Mouse (Mus musculus) embryonic stem cell, embryonic (primary cell): ENCODE results near the gene Tuba1b.

Experiments used
- CTCF ChIA-PET, 4 experiments: fragments of 300-600 bp in 2 of 4; fragments of 350-600 bp in 2 of 4; sonication (Branson Sonifier 250); formaldehyde crosslinking; loops; one replicate each; lab custom pipeline; 2022; ENCODE audit warnings: inconsistent platforms in 2 of 4; lab: Charles Lee
- POLR2A ChIA-PET, 4 experiments: fragments of 300-600 bp in 2 of 4; fragments of 350-600 bp in 2 of 4; sonication (Branson Sonifier 250); formaldehyde crosslinking; loops; one replicate each; lab custom pipeline; 2022; ENCODE audit warnings: antibody characterized with exemption in 4 of 4, inconsistent platforms in 1 of 4; lab: Charles Lee

Gene Tuba1b

GRCm38 (mm10) chr15:98921510-98921909 is 12.9 kb downstream of the Tuba1b start:
- POLR2A ChIA-PET = interaction anchor here in 2 of 4 experiments (0.7 to 16.3 kb wide), 11 partner anchors 9 to 103 kb away, joined by 3 to 120 read pairs (median 4); partner anchors contain the start of genes Tuba1b (in 2 of the 2), Gm49450 (in 1 of the 2) and Tuba1a (in 1 of the 2)

GRCm38 (mm10) chr15:98918499-98918895 is 15.9 kb downstream of the Tuba1b start:
- ChIA-PET CTCF (interaction anchor here in 2 of 4 experiments (0.8 to 1.4 kb wide), 8 partner anchors 11 to 126 kb away, joined by 3 to 5 read pairs (median 4); partner anchors contain the start of gene Prkag1 (in 1 of the 2)), POLR2A (interaction anchor here in 3 of 4 experiments (0.6 to 16.3 kb wide), 30 partner anchors 8 to 112 kb away, joined by 3 to 120 read pairs (median 6); partner anchors contain the start of genes Tuba1b (in 3 of the 3), Gm49450 (in 2 of the 3), Tuba1a (in 2 of the 3) and Dhh (in 1 of the 3))

More at GRCm38 (mm10) chr15:98921510-98921909, 12.9 kb downstream of the Tuba1b start:
- CTCF ChIA-PET = interaction anchor here in 2 of 4 experiments (1.2 to 1.3 kb wide), 2 partner anchors 17 to 103 kb away, joined by 3 read pairs; no protein-coding TSS in a partner anchor

GRCm38 (mm10) chr15:98917538-98918498 is 16.5 kb downstream of the Tuba1b start, which contains the start of gene Lmbr1l:
TSS of gene Lmbr1l (minus strand) at chr15:98918231.
- CTCF ChIA-PET = interaction anchor here in 2 of 4 experiments (0.6 to 1.4 kb wide), 9 partner anchors 11 to 125 kb away, joined by 3 to 6 read pairs (median 4); partner anchors contain the start of gene Prkag1 (in 1 of the 2)
- POLR2A ChIA-PET = interaction anchor here in 3 of 4 experiments (0.6 to 16.3 kb wide), 39 partner anchors 9 to 242 kb away, joined by 3 to 120 read pairs (median 4); partner anchors contain the start of genes Tuba1b (in 3 of the 3), Dhh (in 2 of the 3), Gm49450 (in 2 of the 3) and Tuba1a (in 2 of the 3)

GRCm38 (mm10) chr15:98917091-98917490 is 17.3 kb downstream of the Tuba1b start:
- CTCF ChIA-PET = interaction anchor here in 1 of 4 experiments (0.6 to 1.4 kb wide), 2 partner anchors 33 to 76 kb away, joined by 3 to 6 read pairs; no protein-coding TSS in a partner anchor
- POLR2A ChIA-PET = interaction anchor here in 3 of 4 experiments (0.6 to 16.3 kb wide), 24 partner anchors 9 to 242 kb away, joined by 3 to 120 read pairs (median 6); partner anchors contain the start of genes Tuba1b (in 3 of the 3), Dhh (in 2 of the 3), Gm49450 (in 1 of the 3) and Tuba1a (in 1 of the 3)

GRCm38 (mm10) chr15:98916016-98916415 is 18.3 kb downstream of the Tuba1b start:
- ChIA-PET POLR2A (interaction anchor here in 3 of 4 experiments (0.8 to 16.3 kb wide), 20 partner anchors 10 to 114 kb away, joined by 3 to 120 read pairs (median 5); partner anchors contain the start of genes Tuba1b (in 3 of the 3), Gm49450 (in 2 of the 3), Tuba1a (in 2 of the 3) and Dhh (in 1 of the 3)), CTCF (interaction anchor here in 3 of 4 experiments (0.9 to 2.5 kb wide), 5 partner anchors 11 to 15 kb away, joined by 3 to 15 read pairs (median 4); no protein-coding TSS in a partner anchor)

GRCm38 (mm10) chr15:98914903-98915302 is 19.5 kb downstream of the Tuba1b start:
- CTCF ChIA-PET = interaction anchor here in 3 of 4 experiments (0.7 to 2.5 kb wide), 8 partner anchors 10 to 110 kb away, joined by 3 to 15 read pairs (median 3); no protein-coding TSS in a partner anchor
- POLR2A ChIA-PET = interaction anchor here in 3 of 4 experiments (0.5 to 16.3 kb wide), 25 partner anchors 9 to 115 kb away, joined by 3 to 120 read pairs (median 4); partner anchors contain the start of genes Tuba1b (in 3 of the 3), Gm49450 (in 2 of the 3), Tuba1a (in 2 of the 3) and Tuba1c (in 2 of the 3)

GRCm38 (mm10) chr15:98904692-98905091 is 29.7 kb downstream of the Tuba1b start:
- CTCF ChIA-PET = interaction anchor here (0.5 to 3.3 kb wide), 29 partner anchors 8 to 1045 kb away, joined by 3 to 15 read pairs (median 3); no protein-coding TSS in a partner anchor
- POLR2A ChIA-PET = interaction anchor here in 2 of 4 experiments (0.5 to 1.8 kb wide), 14 partner anchors 9 to 557 kb away, joined by 3 to 5 read pairs (median 3); partner anchors contain the start of genes Gm49450 (in 1 of the 2) and Tuba1b (in 1 of the 2)

GRCm38 (mm10) chr15:98902600-98902999 is 31.8 kb downstream of the Tuba1b start:
- POLR2A ChIA-PET = interaction anchor here in 3 of 4 experiments (0.6 to 3.0 kb wide), 11 partner anchors 10 to 225 kb away, joined by 3 to 13 read pairs (median 4); partner anchors contain the start of genes Rnd1 (in 1 of the 3) and Tuba1c (in 1 of the 3)
- CTCF ChIA-PET = interaction anchor here (1.2 to 3.3 kb wide), 7 partner anchors 9 to 98 kb away, joined by 3 to 13 read pairs (median 5); partner anchors contain the start of gene Prkag1 (in 1 of the 4)

- CTCF ChIA-PET = interaction anchor here (0.6 to 1.9 kb wide), 12 partner anchors 9 to 324 kb away, joined by 3 to 7 read pairs (median 4); partner anchors contain the start of gene Prkag1 (in 1 of the 4)
These were observed 32.8 kb downstream of the Tuba1b start for GRCm38 (mm10) chr15:98901530-98901929.

GRCm38 (mm10) chr15:98897928-98898800 is 36.2 kb downstream of the Tuba1b start, which contains the start of gene Dhh:
TSS of gene Dhh (minus strand) at chr15:98898540.
- ChIA-PET POLR2A (interaction anchor here in 3 of 4 experiments (0.6 to 3.2 kb wide), 18 partner anchors 9 to 142 kb away, joined by 3 to 10 read pairs (median 4); partner anchors contain the start of genes Tuba1b (in 2 of the 3), Lmbr1l (in 1 of the 3) and Tuba1c (in 1 of the 3)), CTCF (interaction anchor here in 2 of 4 experiments (0.6 to 1.1 kb wide), 8 partner anchors 8 to 1000 kb away, joined by 3 to 7 read pairs (median 3); no protein-coding TSS in a partner anchor)

More at GRCm38 (mm10) chr15:98901530-98901929, 32.8 kb downstream of the Tuba1b start:
- POLR2A ChIA-PET = interaction anchor here in 3 of 4 experiments (1.2 to 3.0 kb wide), 7 partner anchors 9 to 224 kb away, joined by 3 to 14 read pairs (median 9); partner anchors contain the start of genes Rnd1 (in 1 of the 3) and Tuba1b (in 1 of the 3)

GRCm38 (mm10) chr15:98897495-98897894 is 36.9 kb downstream of the Tuba1b start:
- CTCF ChIA-PET = interaction anchor here in 2 of 4 experiments (0.5 to 1.1 kb wide), 6 partner anchors 9 to 1000 kb away, joined by 3 to 4 read pairs (median 3); no protein-coding TSS in a partner anchor

GRCm38 (mm10) chr15:98895635-98896589 is 38.5 kb downstream of the Tuba1b start:
- CTCF ChIA-PET = interaction anchor here in 2 of 4 experiments (0.6 to 1.5 kb wide), 8 partner anchors 8 to 379 kb away, joined by 3 to 6 read pairs (median 3); no protein-coding TSS in a partner anchor
- POLR2A ChIA-PET = interaction anchor here in 3 of 4 experiments (0.5 to 3.2 kb wide), 29 partner anchors 8 to 150 kb away, joined by 3 to 14 read pairs (median 4); partner anchors contain the start of genes Lmbr1l (in 2 of the 3), Tuba1c (in 2 of the 3) and Tuba1b (in 1 of the 3)

More at GRCm38 (mm10) chr15:98897495-98897894, 36.9 kb downstream of the Tuba1b start:
- POLR2A ChIA-PET = interaction anchor here in 3 of 4 experiments (0.7 to 3.2 kb wide), 18 partner anchors 8 to 143 kb away, joined by 3 to 10 read pairs (median 4); partner anchors contain the start of genes Tuba1b (in 2 of the 3), Lmbr1l (in 1 of the 3) and Tuba1c (in 1 of the 3)

- ChIA-PET POLR2A (interaction anchor here in 3 of 4 experiments (0.5 to 3.2 kb wide), 33 partner anchors 9 to 151 kb away, joined by 3 to 14 read pairs (median 4); partner anchors contain the start of genes Lmbr1l (in 2 of the 3), Tuba1b (in 2 of the 3) and Tuba1c (in 2 of the 3)), CTCF (interaction anchor here in 2 of 4 experiments (0.8 to 1.5 kb wide), 7 partner anchors 10 to 378 kb away, joined by 3 to 6 read pairs (median 3); no protein-coding TSS in a partner anchor)
These were observed 39.4 kb downstream of the Tuba1b start for GRCm38 (mm10) chr15:98894746-98895634.
